Mouse (Mus musculus): Measurements from ENCODE around the gene Timm8a2.

Timm8a2 gene

GRCm38 (mm10) chr14:122034451-122034850, at the start of gene Timm8a2:
TSS of gene Timm8a2 (plus strand) at chr14:122034674.
- DNase-seq = no peak

- DNase-seq = no peak
Measured at GRCm38 (mm10) chr14:121985477-121985876, 49.0 kb upstream of the Timm8a2 start.

- DNase-seq = no peak
Measured at GRCm38 (mm10) chr14:121986028-121986427, 48.4 kb upstream of the Timm8a2 start.

- DNase-seq = peak; percentile 18
Measured at GRCm38 (mm10) chr14:121987287-121987686, 47.2 kb upstream of the Timm8a2 start.

- no peak for DNase-seq
Measured at GRCm38 (mm10) chr14:121987691-121988090, 46.8 kb upstream of the Timm8a2 start.

- DNase-seq = no peak
Measured at GRCm38 (mm10) chr14:121989331-121989730, 45.1 kb upstream of the Timm8a2 start.

GRCm38 (mm10) chr14:121989869-121990268, 44.6 kb upstream of the Timm8a2 start:
- no peak for DNase-seq

GRCm38 (mm10) chr14:121990897-121991296, 43.6 kb upstream of the Timm8a2 start:
- DNase-seq = no peak

- no peak for DNase-seq
Measured at GRCm38 (mm10) chr14:121991921-121992320, 42.6 kb upstream of the Timm8a2 start.

- no peak for DNase-seq
Measured at GRCm38 (mm10) chr14:121992395-121993280, 41.8 kb upstream of the Timm8a2 start.

GRCm38 (mm10) chr14:121993616-121994015, 40.9 kb upstream of the Timm8a2 start:
- DNase-seq = no peak

- DNase-seq = no peak
Measured at GRCm38 (mm10) chr14:121994171-121994700, 40.2 kb upstream of the Timm8a2 start.

- DNase-seq = no peak
Measured at GRCm38 (mm10) chr14:121994846-121995556, 39.5 kb upstream of the Timm8a2 start.

GRCm38 (mm10) chr14:121995557-121995870, 39.0 kb upstream of the Timm8a2 start:
- no peak for DNase-seq

GRCm38 (mm10) chr14:121996786-121997185, 37.7 kb upstream of the Timm8a2 start:
- DNase-seq = no peak

- DNase-seq = no peak
Measured at GRCm38 (mm10) chr14:121999455-121999854, 35.0 kb upstream of the Timm8a2 start.

- DNase-seq = no peak
Measured at GRCm38 (mm10) chr14:122000346-122001105, 33.9 kb upstream of the Timm8a2 start.

- no peak for DNase-seq
Measured at GRCm38 (mm10) chr14:122002224-122002623, 32.2 kb upstream of the Timm8a2 start.

- no peak for DNase-seq
Measured at GRCm38 (mm10) chr14:122003812-122004211, 30.7 kb upstream of the Timm8a2 start.

GRCm38 (mm10) chr14:122008261-122008660, 26.2 kb upstream of the Timm8a2 start:
- DNase-seq = no peak

- no peak for DNase-seq
Measured at GRCm38 (mm10) chr14:122009502-122009901, 25.0 kb upstream of the Timm8a2 start.

GRCm38 (mm10) chr14:122010301-122010700, 24.2 kb upstream of the Timm8a2 start:
- no peak for DNase-seq

- no peak for DNase-seq
Measured at GRCm38 (mm10) chr14:122011768-122012167, 22.7 kb upstream of the Timm8a2 start.

Data from right cerebral cortex, adult 18-20 months (tissue).